Comparison of ENCODE assay signal across 14 mouse cellular contexts in the genomic region with DNA sequence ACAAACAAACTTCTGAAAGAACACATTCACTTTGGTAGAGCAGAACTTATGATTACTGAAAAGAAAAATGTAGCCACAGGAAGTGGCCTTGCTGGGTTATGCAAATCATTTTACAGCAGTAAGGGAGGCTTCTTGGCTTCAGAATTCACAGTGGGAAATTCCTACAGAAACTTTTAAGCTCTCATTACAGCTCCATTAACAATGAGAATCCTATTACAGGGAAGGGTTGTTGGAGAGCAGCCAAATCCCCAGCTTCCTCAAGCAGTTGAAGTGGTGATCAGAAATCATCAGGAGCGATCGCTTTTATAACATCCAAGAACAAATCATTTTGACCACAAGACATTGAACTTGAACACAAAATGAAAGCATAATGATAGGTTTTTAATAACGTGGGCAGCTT. TPM values are rescaled to one million over a fixed set of nuclear protein-coding genes. Genes with fewer than 3 reads are reported as not detected.
DNase-seq lines count a peak whose midpoint lies in the region; ATAC-seq and TF ChIP-seq lines count a peak whose summit lies in the region.
"Had no signal": no experiment of that assay in that cellular context is flagged by ENCODE, and none has a peak within 500 bp of the region (broad histone marks: within the 10 kb centered on the region; RNA-seq: fewer than 3 reads in every experiment).

No protein-coding gene starts in this region.

- no peak overlapping the region for H3K4me3 ChIP-seq in hindbrain, postnatal 0 days (ENCODE audit: low read length)
- no peak overlapping the region for H3K4me3 ChIP-seq in hindbrain, embryonic 11.5 days (ENCODE audit: low read depth, low read length)
- H3K4me3 ChIP-seq in stomach, postnatal 0 days (ENCODE audit: low read depth, low read length), result no peak overlapping the region
- H3K4me3 ChIP-seq: layer of hippocampus, adult 2 months; limb, embryonic 13.5 days; megakaryocyte, embryonic 14.5 days had no signal

- no peak for ATAC-seq in hindbrain, postnatal 0 days
- ATAC-seq in hindbrain, embryonic 11.5 days (ENCODE audit: low FRiP score), result no peak
- ATAC-seq in stomach, postnatal 0 days (ENCODE audit: low FRiP score, low TSS enrichment), result no peak

- no peaks in the 10 kb centered on the region for H3K4me1 ChIP-seq in hindbrain, postnatal 0 days (ENCODE audit: insufficient read depth, low read length)
- no peaks in the 10 kb centered on the region for H3K4me1 ChIP-seq in hindbrain, embryonic 11.5 days (replicated peaks; ENCODE audit: control insufficient read depth, insufficient read depth, low read length)
- no peaks in the 10 kb centered on the region for H3K4me1 ChIP-seq in stomach, postnatal 0 days (replicated peaks; ENCODE audit: control insufficient read depth, insufficient read depth)
- H3K4me1 ChIP-seq: megakaryocyte, embryonic 14.5 days had no signal

- H3K27ac ChIP-seq in hindbrain, postnatal 0 days, result no peak overlapping the region
- H3K27ac ChIP-seq in hindbrain, embryonic 11.5 days (ENCODE audit: low read depth, low read length), result no peak overlapping the region
- no peak overlapping the region for H3K27ac ChIP-seq in stomach, postnatal 0 days (replicated peaks)
- H3K27ac ChIP-seq: layer of hippocampus, adult 2 months; limb, embryonic 13.5 days had no signal

- 29% methylated on average over 3 of the region's 3 CpGs for WGBS in hindbrain, postnatal 0 days
- WGBS in hindbrain, embryonic 11.5 days, result 72% methylated on average over 3 of the region's 3 CpGs
- 45% methylated on average over 3 of the region's 3 CpGs for WGBS in stomach, postnatal 0 days

- H3K36me3 ChIP-seq in hindbrain, postnatal 0 days (ENCODE audit: insufficient read depth, low read length), result no peaks in the 10 kb centered on the region
- no peaks in the 10 kb centered on the region for H3K36me3 ChIP-seq in hindbrain, embryonic 11.5 days (ENCODE audit: control insufficient read depth, insufficient read depth, low read length)
- H3K36me3 ChIP-seq in stomach, postnatal 0 days (ENCODE audit: control insufficient read depth, insufficient read depth, low read length), result no peaks in the 10 kb centered on the region
- H3K36me3 ChIP-seq: limb, embryonic 13.5 days had no signal

- no peaks in the 10 kb centered on the region for H3K27me3 ChIP-seq in hindbrain, postnatal 0 days (ENCODE audit: insufficient read depth, low read length)
- no peaks in the 10 kb centered on the region for H3K27me3 ChIP-seq in hindbrain, embryonic 11.5 days (ENCODE audit: control insufficient read depth, insufficient read depth, low read length)
- no peaks in the 10 kb centered on the region for H3K27me3 ChIP-seq in stomach, postnatal 0 days (ENCODE audit: control insufficient read depth, insufficient read depth, low read length)
- H3K27me3 ChIP-seq: limb, embryonic 13.5 days; megakaryocyte, embryonic 14.5 days had no signal

- no peak for TF ChIP-seq CTCF in hindbrain, postnatal 0 days (IDR thresholded peaks at IDR 0.05; ENCODE audit: low read depth)
- no peak for TF ChIP-seq CTCF in stomach, postnatal 0 days (IDR thresholded peaks at IDR 0.05; ENCODE audit: low read depth)

- no peaks in the 10 kb centered on the region for H3K9me3 ChIP-seq in hindbrain, postnatal 0 days (ENCODE audit: low read length)
- no peaks in the 10 kb centered on the region for H3K9me3 ChIP-seq in hindbrain, embryonic 11.5 days (ENCODE audit: control insufficient read depth, low read length)
- H3K9me3 ChIP-seq in stomach, postnatal 0 days (ENCODE audit: control insufficient read depth, low read length), result no peaks in the 10 kb centered on the region
- H3K9me3 ChIP-seq: limb, embryonic 13.5 days; megakaryocyte, embryonic 14.5 days had no signal

- no peak overlapping the region for H3K4me2 ChIP-seq in hindbrain, postnatal 0 days (ENCODE audit: low read depth, low read length)
- H3K4me2 ChIP-seq in hindbrain, embryonic 11.5 days (replicated peaks; ENCODE audit: low read depth, low read length), result no peak overlapping the region
- H3K4me2 ChIP-seq in stomach, postnatal 0 days (replicated peaks; ENCODE audit: low read depth), result no peak overlapping the region
- H3K4me2 ChIP-seq: limb, embryonic 13.5 days had no signal

- TF ChIP-seq EP300 in stomach, postnatal 0 days (optimal IDR thresholded peaks at IDR 0.05), result no peak

- H3K9ac ChIP-seq in hindbrain, postnatal 0 days (replicated peaks; ENCODE audit: low read length), result no peak overlapping the region
- H3K9ac ChIP-seq in hindbrain, embryonic 11.5 days (ENCODE audit: low read depth, low read length), result no peak overlapping the region
- H3K9ac ChIP-seq in stomach, postnatal 0 days (ENCODE audit: low read length), result no peak overlapping the region
- H3K9ac ChIP-seq: limb, embryonic 13.5 days had no signal

- DNase-seq in adrenal gland, postnatal 10 days, result peak; percentile 11
- no peak for DNase-seq in adrenal gland, adult 2 months
- DNase-seq in hindbrain, postnatal 0 days (ENCODE audit: low spot score), result peak; percentile 68
- no peak for DNase-seq in hindbrain, embryonic 11.5 days (ENCODE audit: low spot score)
- peak; percentile 9 for DNase-seq in right cerebral cortex, postnatal 4 days
- DNase-seq in right cerebral cortex, adult 2 months (ENCODE audit: low spot score in 2 of 2), result no peak
- DNase-seq in stomach, postnatal 0 days (ENCODE audit: low spot score), result no peak
- DNase-seq in thymus, postnatal 36 days, result no peak
- DNase-seq: gastrocnemius, postnatal 25 days had no signal

RNA-seq across cellular contexts. Expression of a gene that starts 14.7 kb away (rescaled TPM):
- total RNA-seq in adrenal gland, postnatal 10 days (2021), result not detected
- not detected for total RNA-seq in adrenal gland, adult 2 months (2021)
- not detected in 2 replicates for polyA plus RNA-seq in adrenal gland, adult 2 months (2012; rRNA removed)
- total RNA-seq in hindbrain, postnatal 0 days (2014; rRNA removed), result not detected in 2 replicates
- polyA plus RNA-seq in hindbrain, postnatal 0 days (2015; fragmentation: Nextera tagmentation; extraction: Ambion mirVana), result not detected in 2 replicates
- not detected in 2 replicates for polyA plus RNA-seq in hindbrain, embryonic 11.5 days (2014; fragmentation: Nextera tagmentation; extraction: Ambion mirVana)
- polyA plus RNA-seq in stomach, postnatal 0 days (2015; fragmentation: Nextera tagmentation; extraction: Ambion mirVana), result 6.2 and 15.2 TPM in 2 replicates
- total RNA-seq: gastrocnemius, postnatal 25 days; layer of hippocampus, adult 2 months; MEL had no signal
- polyA plus RNA-seq: heart, postnatal 0 days; limb, embryonic 13.5 days had no signal

RNA-seq across cellular contexts. Expression of a gene that starts 41.2 kb away (rescaled TPM):
- not detected for total RNA-seq in adrenal gland, postnatal 10 days (2021)
- total RNA-seq in adrenal gland, adult 2 months (2021), result not detected
- not detected in 2 replicates for polyA plus RNA-seq in adrenal gland, adult 2 months (2012; rRNA removed)
- total RNA-seq in hindbrain, postnatal 0 days (2014; rRNA removed), result not detected in 2 replicates
- not detected in 2 replicates for polyA plus RNA-seq in hindbrain, postnatal 0 days (2015; fragmentation: Nextera tagmentation; extraction: Ambion mirVana)
- not detected in 2 replicates for polyA plus RNA-seq in hindbrain, embryonic 11.5 days (2014; fragmentation: Nextera tagmentation; extraction: Ambion mirVana)
- polyA plus RNA-seq in stomach, postnatal 0 days (2015; fragmentation: Nextera tagmentation; extraction: Ambion mirVana), result not detected in 2 replicates
- total RNA-seq: gastrocnemius, postnatal 25 days; layer of hippocampus, adult 2 months; MEL had no signal
- polyA plus RNA-seq: heart, postnatal 0 days; limb, embryonic 13.5 days had no signal

RNA-seq across cellular contexts. Expression of a gene that starts 42.7 kb away (rescaled TPM):
- not detected for total RNA-seq in adrenal gland, postnatal 10 days (2021)
- not detected for total RNA-seq in adrenal gland, adult 2 months (2021)
- polyA plus RNA-seq in adrenal gland, adult 2 months (2012; rRNA removed), result not detected in 2 replicates
- not detected in 2 replicates for total RNA-seq in hindbrain, postnatal 0 days (2014; rRNA removed)
- not detected in 2 replicates for polyA plus RNA-seq in hindbrain, postnatal 0 days (2015; fragmentation: Nextera tagmentation; extraction: Ambion mirVana)
- not detected in 2 replicates for polyA plus RNA-seq in hindbrain, embryonic 11.5 days (2014; fragmentation: Nextera tagmentation; extraction: Ambion mirVana)
- not detected in 2 replicates for polyA plus RNA-seq in stomach, postnatal 0 days (2015; fragmentation: Nextera tagmentation; extraction: Ambion mirVana)
- total RNA-seq: gastrocnemius, postnatal 25 days; layer of hippocampus, adult 2 months; MEL had no signal
- polyA plus RNA-seq: heart, postnatal 0 days; limb, embryonic 13.5 days had no signal

RNA-seq across cellular contexts. Expression of a gene that starts 57.2 kb away (rescaled TPM):
- not detected for total RNA-seq in adrenal gland, postnatal 10 days (2021)
- not detected for total RNA-seq in adrenal gland, adult 2 months (2021)
- polyA plus RNA-seq in adrenal gland, adult 2 months (2012; rRNA removed), result not detected in 2 replicates
- total RNA-seq in hindbrain, postnatal 0 days (2014; rRNA removed), result not detected in 2 replicates
- not detected in 2 replicates for polyA plus RNA-seq in hindbrain, postnatal 0 days (2015; fragmentation: Nextera tagmentation; extraction: Ambion mirVana)
- polyA plus RNA-seq in hindbrain, embryonic 11.5 days (2014; fragmentation: Nextera tagmentation; extraction: Ambion mirVana), result not detected in 2 replicates
- polyA plus RNA-seq in stomach, postnatal 0 days (2015; fragmentation: Nextera tagmentation; extraction: Ambion mirVana), result not detected in 2 replicates
- total RNA-seq: gastrocnemius, postnatal 25 days; layer of hippocampus, adult 2 months; MEL had no signal
- polyA plus RNA-seq: heart, postnatal 0 days; limb, embryonic 13.5 days had no signal

RNA-seq across cellular contexts. Expression of a gene that starts 57.7 kb away (rescaled TPM):
- total RNA-seq in adrenal gland, postnatal 10 days (2021), result not detected
- not detected for total RNA-seq in adrenal gland, adult 2 months (2021)
- not detected in 2 replicates for polyA plus RNA-seq in adrenal gland, adult 2 months (2012; rRNA removed)
- 0.94 and 1.5 TPM in 2 replicates for total RNA-seq in hindbrain, postnatal 0 days (2014; rRNA removed)
- polyA plus RNA-seq in hindbrain, postnatal 0 days (2015; fragmentation: Nextera tagmentation; extraction: Ambion mirVana), result 1.5 and 2.3 TPM in 2 replicates
- 0.63 and 0.83 TPM in 2 replicates for polyA plus RNA-seq in hindbrain, embryonic 11.5 days (2014; fragmentation: Nextera tagmentation; extraction: Ambion mirVana)
- polyA plus RNA-seq in stomach, postnatal 0 days (2015; fragmentation: Nextera tagmentation; extraction: Ambion mirVana), result 0.12 and 0.18 TPM in 2 replicates
- total RNA-seq: gastrocnemius, postnatal 25 days; MEL had no signal
- polyA plus RNA-seq: heart, postnatal 0 days had no signal

Comparison
In these comparisons a context has a peak if more than half of its experiments do, and no peak if none do; other contexts are left out.
1. DNase-seq: peak in adrenal gland, postnatal 10 days (single experiment), hindbrain, postnatal 0 days (single experiment) and right cerebral cortex, postnatal 4 days (single experiment); none in adrenal gland, adult 2 months (single experiment), hindbrain, embryonic 11.5 days (single experiment), right cerebral cortex, adult 2 months (0 of 2), stomach, postnatal 0 days (single experiment) and thymus, postnatal 36 days (0 of 2).